Mouse (Mus musculus): ENCODE data around the gene Col27a1. TPM values are rescaled to one million over a fixed set of nuclear protein-coding genes. Genes with fewer than 3 reads are reported as not detected.

Gene Col27a1
- polyA plus RNA-seq (2014; fragmentation: Illumina TruSeq; extraction: RNeasy Lipid Tissue Mini Kit (QIAGEN cat#74804); ENCODE audit: low read depth, low replicate concordance) = 1.3 TPM

DNA sequence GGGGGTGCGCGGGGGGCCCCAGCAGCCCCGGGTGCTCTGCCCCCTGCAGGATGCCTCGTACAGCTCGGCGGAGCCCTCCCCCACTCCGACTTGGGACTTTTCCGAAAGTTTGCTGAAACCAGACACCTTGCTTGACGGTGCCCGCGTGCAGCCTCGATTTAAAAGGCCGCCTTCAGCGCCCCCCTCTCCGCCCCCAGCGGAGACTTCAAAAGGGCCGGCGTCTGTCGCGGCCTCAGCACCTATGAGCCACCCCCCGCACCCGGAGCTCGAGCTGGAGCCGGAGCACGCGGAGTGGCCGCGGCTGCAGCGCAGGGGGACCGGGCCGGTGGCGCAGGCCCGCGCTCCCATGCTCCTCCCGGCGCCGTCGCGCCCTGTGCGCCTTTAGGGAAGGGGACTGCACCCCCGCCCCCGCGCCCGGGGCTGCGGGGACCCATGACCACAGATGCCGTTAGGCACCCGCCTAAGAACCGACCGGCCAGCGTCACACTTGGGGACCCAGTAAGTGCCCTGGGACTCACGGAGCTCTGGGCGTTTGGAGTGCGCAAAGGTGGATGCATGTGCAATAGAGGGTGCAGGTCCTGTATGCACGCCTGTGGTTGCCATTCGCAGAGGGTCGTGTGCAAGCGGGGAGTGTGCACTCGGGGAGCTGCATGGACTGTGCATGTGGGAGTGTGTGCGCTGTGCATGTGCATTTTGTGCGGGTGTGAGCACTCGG lies at the start of gene Col27a1:
Gene Col27a1, plus strand, starts transcription at position 98 of the 715 bp plus-strand sequence.

DNA sequence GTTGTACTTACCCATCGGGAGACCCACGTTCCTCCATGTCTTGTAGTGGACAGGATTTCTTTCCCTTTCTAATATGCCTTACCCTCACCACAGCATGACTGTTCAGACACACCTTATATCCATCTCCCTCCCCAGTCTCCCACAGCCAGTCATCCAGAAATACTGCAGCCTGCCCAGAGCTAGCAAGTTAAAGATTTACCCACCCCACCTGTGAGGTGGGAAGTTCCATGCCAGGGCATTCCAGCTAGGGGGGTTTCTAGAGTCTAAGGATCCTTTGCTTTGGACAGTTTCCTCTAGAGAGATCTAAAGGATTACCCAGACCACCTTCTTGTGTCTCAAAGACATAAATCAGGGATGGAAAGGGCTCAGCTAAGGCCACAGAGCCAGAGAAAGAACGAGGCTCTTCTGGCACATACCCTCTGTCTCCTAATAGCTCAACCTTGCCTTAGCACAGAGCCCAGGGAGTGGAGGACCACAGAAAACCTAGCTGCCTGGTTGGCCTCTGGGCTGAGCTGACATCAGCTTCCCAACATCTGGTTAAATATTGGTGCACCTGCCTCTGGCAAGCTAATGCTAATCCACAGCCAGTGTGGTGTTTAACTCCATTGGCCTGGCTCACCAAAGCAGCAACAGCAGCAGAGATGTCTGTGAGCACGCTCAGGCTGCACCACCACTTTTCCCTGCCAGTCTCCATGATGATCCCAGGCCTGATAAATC lies 41.7 kb upstream of the Col27a1 start, which contains the start of gene Kif12:
Gene Kif12, minus strand, starts transcription at position 163 of the 717 bp plus-strand sequence.

DNA sequence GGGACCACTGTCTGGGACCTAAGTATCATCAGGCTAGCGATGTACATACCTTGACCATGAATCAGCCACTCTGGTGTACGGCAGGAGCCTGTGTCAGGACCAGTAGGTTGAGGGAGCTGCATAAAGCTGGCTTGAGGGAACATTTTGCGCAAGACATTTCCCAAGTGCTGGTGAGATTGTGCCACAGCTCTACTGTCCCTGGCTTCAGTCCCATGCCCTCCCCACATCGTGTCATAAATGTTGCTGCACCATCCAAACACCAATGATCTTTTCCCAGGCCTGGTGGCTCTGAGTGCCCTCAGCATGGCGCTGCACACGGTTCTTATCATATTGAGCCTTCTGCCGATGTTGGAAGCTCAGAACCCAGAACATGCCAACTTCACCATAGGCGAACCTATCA lies 130.5 kb downstream of the Col27a1 start, which contains the start of gene Orm1:
Gene Orm1, plus strand, starts transcription at position 266 of the 400 bp plus-strand sequence.

DNA sequence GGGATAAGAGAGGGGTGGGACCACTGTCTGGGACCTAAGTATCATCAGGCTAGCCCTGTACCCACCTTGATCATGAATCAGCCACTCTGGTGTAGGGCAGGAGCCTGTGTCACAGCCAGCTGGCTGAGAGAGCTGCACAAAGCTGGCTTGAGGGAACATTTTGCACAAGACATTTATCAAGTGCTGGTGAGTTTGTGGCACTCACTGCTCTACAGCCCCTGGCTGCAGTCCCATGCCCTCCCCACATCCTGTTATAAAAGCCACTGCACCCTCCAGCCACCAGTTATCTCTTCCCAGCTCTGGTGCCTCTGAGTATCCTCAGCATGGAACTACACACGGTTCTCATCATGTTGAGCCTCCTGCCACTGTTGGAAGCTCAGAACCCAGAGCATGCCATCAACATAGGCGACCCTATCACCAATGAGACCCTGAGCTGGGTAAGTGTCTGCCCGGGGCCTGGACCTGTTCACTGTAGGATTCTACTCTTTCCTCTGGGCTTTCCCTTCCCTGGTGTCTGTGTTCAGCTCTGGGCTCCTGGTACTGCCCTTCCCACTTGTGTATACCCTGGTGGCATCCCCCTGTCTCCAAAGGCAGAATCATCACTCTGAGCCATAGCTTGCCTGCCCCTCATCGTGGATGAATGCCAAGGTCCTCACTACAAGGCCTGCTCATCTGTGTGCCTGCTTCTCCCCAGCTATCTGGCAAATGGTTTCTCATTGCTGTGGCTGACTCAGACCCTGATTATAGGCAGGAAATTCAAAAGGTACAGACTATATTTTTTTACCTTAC lies 142.3 kb downstream of the Col27a1 start, which contains the start of gene Orm3:
Gene Orm3, plus strand, starts transcription at position 286 of the 789 bp plus-strand sequence.

DNA sequence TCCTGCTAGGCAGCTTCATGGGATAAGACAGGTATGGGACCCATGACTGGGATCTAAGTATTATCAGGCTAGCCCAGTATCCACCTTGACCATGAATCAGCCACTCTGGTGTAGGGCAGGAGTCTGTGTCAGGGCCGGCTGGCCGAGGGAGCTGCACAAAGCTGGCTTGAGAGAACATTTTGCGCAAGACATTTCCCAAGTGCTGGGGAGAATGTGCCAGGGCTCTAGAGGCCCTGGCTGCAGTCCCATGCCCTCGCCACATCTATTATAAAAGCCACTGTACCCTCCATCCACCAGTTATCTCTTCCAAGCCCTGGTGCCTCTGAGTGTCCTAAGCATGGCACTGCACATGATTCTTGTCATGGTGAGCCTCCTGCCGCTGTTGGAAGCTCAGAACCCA lies 148.3 kb downstream of the Col27a1 start, which contains the start of gene Orm2:
Gene Orm2, plus strand, starts transcription at position 300 of the 400 bp plus-strand sequence.

Other genes starting within 250 kb of the Col27a1 start
- gene Zfp618, start 248.4 kb upstream of the Col27a1 start, polyA plus RNA-seq (2014; fragmentation: Illumina TruSeq; extraction: RNeasy Lipid Tissue Mini Kit (QIAGEN cat#74804); ENCODE audit: low read depth, low replicate concordance) = 0.69 TPM
- gene Ambp, start 59.2 kb upstream of the Col27a1 start, polyA plus RNA-seq (2014; fragmentation: Illumina TruSeq; extraction: RNeasy Lipid Tissue Mini Kit (QIAGEN cat#74804); ENCODE audit: low read depth, low replicate concordance) = 0.48 TPM
- gene Kif12, start 41.9 kb upstream of the Col27a1 start, polyA plus RNA-seq (2014; fragmentation: Illumina TruSeq; extraction: RNeasy Lipid Tissue Mini Kit (QIAGEN cat#74804); ENCODE audit: low read depth, low replicate concordance) = not detected
- 0.71 TPM for gene Orm1, start 130.6 kb downstream of the Col27a1 start, polyA plus RNA-seq (2014; fragmentation: Illumina TruSeq; extraction: RNeasy Lipid Tissue Mini Kit (QIAGEN cat#74804); ENCODE audit: low read depth, low replicate concordance)
- not detected for gene Orm3, start 142.2 kb downstream of the Col27a1 start, polyA plus RNA-seq (2014; fragmentation: Illumina TruSeq; extraction: RNeasy Lipid Tissue Mini Kit (QIAGEN cat#74804); ENCODE audit: low read depth, low replicate concordance)
- gene Orm2, start 148.4 kb downstream of the Col27a1 start, polyA plus RNA-seq (2014; fragmentation: Illumina TruSeq; extraction: RNeasy Lipid Tissue Mini Kit (QIAGEN cat#74804); ENCODE audit: low read depth, low replicate concordance) = not detected
- gene Akna, start 189.3 kb downstream of the Col27a1 start, polyA plus RNA-seq (2014; fragmentation: Illumina TruSeq; extraction: RNeasy Lipid Tissue Mini Kit (QIAGEN cat#74804); ENCODE audit: low read depth, low replicate concordance) = 1.6 TPM